Mouse (Mus musculus) frontal cortex, postnatal 36 days (tissue): ENCODE measurements around the gene Gm4307.
"Not testable (repeated sequence)": the region's sequence is repeated elsewhere in the genome, so short reads cannot be mapped to it uniquely, and the experiment has no call there.

Source experiments
- DNase-seq, 2 experiments: peaks; one replicate each; pipeline ENCODE4 v3.0.0; 2022; ENCODE audit warnings: low spot score in 2 of 2

Gm4307 gene

DNA sequence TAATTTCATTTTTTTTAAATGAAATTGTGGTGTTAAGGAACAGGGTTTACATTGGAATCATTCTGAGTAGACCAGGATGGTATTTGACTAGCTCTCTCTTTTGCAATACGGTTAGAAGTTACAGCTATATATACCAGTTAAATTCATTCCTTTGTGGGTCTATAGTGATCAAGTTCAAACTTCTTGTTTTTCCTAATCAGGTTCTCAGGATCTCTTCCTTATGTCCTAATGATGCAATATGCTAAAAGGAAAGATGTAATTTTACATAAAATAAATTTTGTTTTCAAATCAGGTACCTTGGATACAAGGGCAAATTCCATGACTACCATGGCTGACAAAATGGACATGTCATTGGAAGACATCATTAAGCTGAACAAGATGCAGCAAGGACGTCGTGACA, at the start of gene Gm4307:
Gm4307 (plus strand) TSS at position 301 of the 400 bp plus-strand sequence.
- not testable (repeated sequence) for DNase-seq

DNA sequence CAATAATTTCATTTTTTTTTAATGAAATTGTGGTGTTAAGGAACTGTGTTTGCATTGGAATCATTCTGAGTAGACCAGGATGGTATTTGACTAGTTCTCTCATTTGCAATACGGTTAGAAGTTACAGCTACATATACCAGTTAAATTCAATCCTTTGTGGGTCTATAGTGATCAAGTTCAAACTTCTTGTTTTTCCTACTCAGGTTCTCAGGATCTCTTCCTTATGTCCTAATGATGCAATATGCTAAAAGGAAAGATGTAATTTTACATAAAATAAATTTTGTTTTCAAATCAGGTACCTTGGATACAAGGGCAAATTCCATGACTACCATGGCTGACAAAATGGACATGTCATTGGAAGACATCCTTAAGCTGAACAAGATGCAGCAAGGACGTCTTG, 25.8 kb upstream of the Gm4307 start, which contains the start of gene Gm4301:
Gm4301 (plus strand) TSS at position 301 of the 400 bp plus-strand sequence.
- DNase-seq, result not testable (repeated sequence)

DNA sequence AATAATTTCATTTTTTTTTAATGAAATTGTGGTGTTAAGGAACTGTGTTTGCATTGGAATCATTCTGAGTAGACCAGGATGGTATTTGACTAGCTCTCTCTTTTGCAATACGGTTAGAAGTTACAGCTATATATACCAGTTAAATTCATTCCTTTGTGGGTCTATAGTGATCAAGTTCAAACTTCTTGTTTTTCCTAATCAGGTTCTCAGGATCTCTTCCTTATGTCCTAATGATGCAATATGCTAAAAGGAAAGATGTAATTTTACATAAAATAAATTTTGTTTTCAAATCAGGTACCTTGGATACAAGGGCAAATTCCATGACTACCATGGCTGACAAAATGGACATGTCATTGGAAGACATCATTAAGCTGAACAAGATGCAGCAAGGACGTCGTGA, 20.6 kb upstream of the Gm4307 start, which contains the start of gene Gm4302:
Gm4302 (plus strand) TSS at position 301 of the 400 bp plus-strand sequence.
- not testable (repeated sequence) for DNase-seq

DNA sequence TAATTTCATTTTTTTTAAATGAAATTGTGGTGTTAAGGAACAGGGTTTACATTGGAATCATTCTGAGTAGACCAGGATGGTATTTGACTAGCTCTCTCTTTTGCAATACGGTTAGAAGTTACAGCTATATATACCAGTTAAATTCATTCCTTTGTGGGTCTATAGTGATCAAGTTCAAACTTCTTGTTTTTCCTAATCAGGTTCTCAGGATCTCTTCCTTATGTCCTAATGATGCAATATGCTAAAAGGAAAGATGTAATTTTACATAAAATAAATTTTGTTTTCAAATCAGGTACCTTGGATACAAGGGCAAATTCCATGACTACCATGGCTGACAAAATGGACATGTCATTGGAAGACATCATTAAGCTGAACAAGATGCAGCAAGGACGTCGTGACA, 15.5 kb upstream of the Gm4307 start, which contains the start of gene Gm4303:
Gm4303 (plus strand) TSS at position 301 of the 400 bp plus-strand sequence.
- not testable (repeated sequence) for DNase-seq

DNA sequence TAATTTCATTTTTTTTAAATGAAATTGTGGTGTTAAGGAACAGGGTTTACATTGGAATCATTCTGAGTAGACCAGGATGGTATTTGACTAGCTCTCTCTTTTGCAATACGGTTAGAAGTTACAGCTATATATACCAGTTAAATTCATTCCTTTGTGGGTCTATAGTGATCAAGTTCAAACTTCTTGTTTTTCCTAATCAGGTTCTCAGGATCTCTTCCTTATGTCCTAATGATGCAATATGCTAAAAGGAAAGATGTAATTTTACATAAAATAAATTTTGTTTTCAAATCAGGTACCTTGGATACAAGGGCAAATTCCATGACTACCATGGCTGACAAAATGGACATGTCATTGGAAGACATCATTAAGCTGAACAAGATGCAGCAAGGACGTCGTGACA, 10.3 kb upstream of the Gm4307 start, which contains the start of gene Gm4305:
Gm4305 (plus strand) TSS at position 301 of the 400 bp plus-strand sequence.
- DNase-seq, result not testable (repeated sequence)

DNA sequence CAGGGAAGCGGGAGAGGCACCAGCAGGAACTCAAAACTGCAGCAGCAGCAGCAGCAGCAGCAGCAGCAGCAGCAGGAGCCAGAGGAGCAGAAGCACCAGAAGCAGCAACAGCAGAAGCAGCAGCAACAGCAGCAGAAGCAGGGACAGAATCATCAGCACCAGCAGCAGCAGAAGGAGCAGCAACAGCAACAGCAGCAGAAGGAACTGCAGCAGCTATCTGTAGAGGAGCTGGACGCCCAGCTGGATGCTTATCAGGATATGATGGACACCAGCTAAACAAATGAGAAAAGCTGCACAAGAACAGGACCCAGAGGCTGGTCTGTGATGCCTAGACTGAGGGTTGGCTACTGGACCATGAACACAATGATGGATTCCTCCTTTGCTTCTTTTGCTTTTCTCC, 4.3 kb upstream of the Gm4307 start:
- DNase-seq, result peak; percentile 0 to 1

DNA sequence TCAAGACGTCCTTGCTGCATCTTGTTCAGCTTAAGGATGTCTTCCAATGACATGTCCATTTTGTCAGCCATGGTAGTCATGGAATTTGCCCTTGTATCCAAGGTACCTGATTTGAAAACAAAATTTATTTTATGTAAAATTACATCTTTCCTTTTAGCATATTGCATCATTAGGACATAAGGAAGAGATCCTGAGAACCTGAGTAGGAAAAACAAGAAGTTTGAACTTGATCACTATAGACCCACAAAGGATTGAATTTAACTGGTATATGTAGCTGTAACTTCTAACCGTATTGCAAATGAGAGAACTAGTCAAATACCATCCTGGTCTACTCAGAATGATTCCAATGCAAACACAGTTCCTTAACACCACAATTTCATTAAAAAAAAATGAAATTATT, 21.3 kb downstream of the Gm4307 start, which contains the start of gene Gm4312:
Gm4312 (minus strand) TSS at position 101 of the 400 bp plus-strand sequence.
- DNase-seq, result not testable (repeated sequence)

DNA sequence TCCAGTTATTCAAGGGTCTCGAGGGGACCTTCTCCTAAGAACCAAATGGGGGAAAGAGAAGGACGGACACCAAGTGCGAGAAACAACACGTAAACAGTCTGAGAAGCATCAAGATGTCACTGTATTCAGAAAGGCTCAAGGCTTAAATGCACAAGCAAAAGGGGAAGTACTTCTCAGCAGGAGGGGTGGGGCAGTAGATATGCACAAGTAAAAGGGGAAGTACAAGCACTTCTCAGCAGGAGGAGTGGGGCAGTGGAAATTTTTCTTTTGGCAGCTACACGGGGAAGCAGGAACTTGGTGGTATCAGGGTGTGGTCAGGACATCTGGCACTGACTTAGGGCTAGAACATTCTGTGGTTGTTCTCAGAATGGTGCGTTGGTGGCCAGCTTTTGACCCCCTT, 41.2 kb downstream of the Gm4307 start:
- DNase-seq, result not testable (repeated sequence)
